12 mouse cellular contexts compared by ENCODE assay signal in the genomic region with DNA sequence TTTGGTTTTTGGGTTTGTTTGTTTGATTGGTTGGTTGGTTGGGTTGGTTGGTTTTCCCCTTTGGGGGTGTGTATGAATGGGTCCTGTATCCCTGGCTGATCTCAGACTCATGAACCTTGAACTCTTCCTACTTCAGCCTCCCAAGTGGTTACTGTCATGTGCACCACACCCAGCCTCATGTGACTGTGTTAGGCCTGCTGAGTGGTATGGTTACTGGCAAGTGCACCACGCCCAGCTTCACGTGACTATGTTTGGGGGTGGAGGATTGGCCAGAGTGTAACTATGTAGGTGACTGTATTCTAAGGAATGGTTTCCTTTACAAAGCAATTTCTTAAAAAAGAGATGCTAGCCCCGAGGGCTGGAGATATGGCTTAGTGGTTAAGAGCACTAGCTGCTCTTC. TPM values are rescaled to one million over a fixed set of nuclear protein-coding genes. Genes with fewer than 3 reads are reported as not detected.
DNase-seq lines count a peak whose midpoint lies in the region; ATAC-seq and TF ChIP-seq lines count a peak whose summit lies in the region.
"Had no signal": no experiment of that assay in that cellular context is flagged by ENCODE, and none has a peak within 500 bp of the region (broad histone marks: within the 10 kb centered on the region; RNA-seq: fewer than 3 reads in every experiment).

No protein-coding gene starts in this region.

- H3K27ac ChIP-seq in heart, embryonic 10.5 days: no peak overlapping the region
- no peak overlapping the region for H3K27ac ChIP-seq in intestine, postnatal 0 days (ENCODE audit: low read depth, low read length)
- H3K27ac ChIP-seq: embryonic facial prominence, embryonic 13.5 days had no signal

- peak; percentile 86 for DNase-seq in heart, adult 11 months
- DNase-seq in heart, embryonic 10.5 days (ENCODE audit: low spot score): no peak
- DNase-seq in ES-CJ7 (ENCODE audit: low read depth, low spot score): peak; percentile 97
- no peak for DNase-seq in left cerebral cortex, adult 18-20 months (ENCODE audit: low spot score in 2 of 2)
- no peak for DNase-seq in thymus, adult 18-20 months
- DNase-seq in right cerebral cortex, postnatal 25 days: no peak
- DNase-seq: cerebellum, postnatal 10 days had no signal

- no peak overlapping the region for H3K9ac ChIP-seq in intestine, postnatal 0 days (ENCODE audit: low read depth, low read length)
- H3K9ac ChIP-seq: embryonic facial prominence, embryonic 13.5 days had no signal

- no peaks in the 10 kb centered on the region for H3K27me3 ChIP-seq in heart, embryonic 10.5 days (ENCODE audit: insufficient read depth, poor library complexity, severe bottlenecking)
- H3K27me3 ChIP-seq in intestine, postnatal 0 days (replicated peaks; ENCODE audit: control insufficient read depth, insufficient read depth, low read length): no peaks in the 10 kb centered on the region
- H3K27me3 ChIP-seq: embryonic facial prominence, embryonic 13.5 days had no signal

- H3K4me1 ChIP-seq in heart, embryonic 10.5 days: no peaks in the 10 kb centered on the region
- no peaks in the 10 kb centered on the region for H3K4me1 ChIP-seq in intestine, postnatal 0 days (replicated peaks; ENCODE audit: control insufficient read depth, insufficient read depth, low read length)
- H3K4me1 ChIP-seq: embryonic facial prominence, embryonic 13.5 days had no signal

- no peaks in the 10 kb centered on the region for H3K36me3 ChIP-seq in heart, embryonic 10.5 days
- H3K36me3 ChIP-seq in intestine, postnatal 0 days (ENCODE audit: control insufficient read depth, insufficient read depth): no peaks in the 10 kb centered on the region
- H3K36me3 ChIP-seq: embryonic facial prominence, embryonic 13.5 days had no signal

- H3K9me3 ChIP-seq in heart, embryonic 10.5 days: no peaks in the 10 kb centered on the region
- no peaks in the 10 kb centered on the region for H3K9me3 ChIP-seq in intestine, postnatal 0 days (ENCODE audit: control insufficient read depth)
- H3K9me3 ChIP-seq: embryonic facial prominence, embryonic 13.5 days had no signal

- no peak overlapping the region for H3K4me2 ChIP-seq in intestine, postnatal 0 days (replicated peaks; ENCODE audit: low read depth)
- H3K4me2 ChIP-seq: embryonic facial prominence, embryonic 13.5 days had no signal

- peak; percentile 85 for ATAC-seq in intestine, postnatal 0 days
- peak; percentile 83 for ATAC-seq in megakaryocyte-erythroid progenitor cell, adult 5-6 weeks (replicated peaks; ENCODE audit: low FRiP score, low TSS enrichment, poor library complexity, severe bottlenecking)
- ATAC-seq: hindbrain, embryonic 16.5 days had no signal

- WGBS in heart, embryonic 10.5 days: 88% methylated on average over 3 of the region's 3 CpGs
- 56% methylated on average over 3 of the region's 3 CpGs for WGBS in intestine, postnatal 0 days

- no peak overlapping the region for H3K4me3 ChIP-seq in heart, embryonic 10.5 days
- H3K4me3 ChIP-seq in intestine, postnatal 0 days (ENCODE audit: low read depth, low read length): no peak overlapping the region
- H3K4me3 ChIP-seq: embryonic facial prominence, embryonic 13.5 days had no signal

- TF ChIP-seq CTCF in intestine, postnatal 0 days (IDR thresholded peaks at IDR 0.05; ENCODE audit: low read depth): no peak

RNA-seq across cellular contexts. Expression of gene Aff1, which starts 16.9 kb away (rescaled TPM):
- polyA plus RNA-seq in heart, embryonic 10.5 days (2016; fragmentation: Nextera tagmentation; extraction: Ambion mirVana): 8.1 TPM in 2 replicates
- 5.8 and 6.8 TPM in 2 replicates for polyA plus RNA-seq in intestine, postnatal 0 days (2015; fragmentation: Nextera tagmentation; extraction: Ambion mirVana)
- total RNA-seq in megakaryocyte-erythroid progenitor cell, adult 5-6 weeks (2014; fragmentation: Nextera tagmentation): 52.5 and 58.0 TPM in 2 replicates
- 15.6 and 16.7 TPM in 2 replicates for total RNA-seq in megakaryocyte-erythroid progenitor cell, adult 5-6 weeks (2017)
- total RNA-seq in left cerebral cortex, adult 18-20 months (2021): 10 to 100 TPM; 13.3 to 15.4 TPM

RNA-seq across cellular contexts. Expression of gene 1700016H13Rik, which starts 53.2 kb away (rescaled TPM):
- polyA plus RNA-seq in heart, embryonic 10.5 days (2016; fragmentation: Nextera tagmentation; extraction: Ambion mirVana): 0.42 TPM in 1 of 2 replicates, not detected in the other
- polyA plus RNA-seq in intestine, postnatal 0 days (2015; fragmentation: Nextera tagmentation; extraction: Ambion mirVana): 0.23 TPM in 1 of 2 replicates, not detected in the other
- total RNA-seq in megakaryocyte-erythroid progenitor cell, adult 5-6 weeks (2014; fragmentation: Nextera tagmentation): not detected in 2 replicates
- total RNA-seq in megakaryocyte-erythroid progenitor cell, adult 5-6 weeks (2017): not detected in 2 replicates
- not detected for total RNA-seq in left cerebral cortex, adult 18-20 months (2021)
- total RNA-seq: left cerebral cortex, postnatal 10 days had no signal

Comparison
In these comparisons a context has a peak if more than half of its experiments do, and no peak if none do; other contexts are left out.
1. DNase-seq: peak in heart, adult 11 months (single experiment) and ES-CJ7 (single experiment); none in heart, embryonic 10.5 days (single experiment), left cerebral cortex, adult 18-20 months (0 of 2), thymus, adult 18-20 months (0 of 2) and right cerebral cortex, postnatal 25 days (single experiment).